In genomic region chr8:116872761-116873342, GRCm38 (mm10) we compare ENCODE assay signal across 10 mouse cellular contexts. TPM values are rescaled to one million over a fixed set of nuclear protein-coding genes. Genes with fewer than 3 reads are reported as not detected.
DNase-seq lines count a peak whose midpoint lies in the region; ATAC-seq and TF ChIP-seq lines count a peak whose summit lies in the region.
"Had no signal": no experiment of that assay in that cellular context is flagged by ENCODE, and none has a peak within 500 bp of the region (broad histone marks: within the 10 kb centered on the region; RNA-seq: fewer than 3 reads in every experiment).

No protein-coding gene starts in this region.

- no peaks in the 10 kb centered on the region for H3K36me3 ChIP-seq in intestine, postnatal 0 days (ENCODE audit: control insufficient read depth, insufficient read depth)
- no peaks in the 10 kb centered on the region for H3K36me3 ChIP-seq in intestine, embryonic 15.5 days
- no peaks in the 10 kb centered on the region for H3K36me3 ChIP-seq in hindbrain, embryonic 11.5 days (ENCODE audit: control insufficient read depth, insufficient read depth, low read length)
- H3K36me3 ChIP-seq: neural tube, embryonic 12.5 days had no signal

- H3K9me3 ChIP-seq in intestine, postnatal 0 days (ENCODE audit: control insufficient read depth): no peaks in the 10 kb centered on the region
- H3K9me3 ChIP-seq in intestine, embryonic 15.5 days: no peaks in the 10 kb centered on the region
- no peaks in the 10 kb centered on the region for H3K9me3 ChIP-seq in hindbrain, embryonic 11.5 days (ENCODE audit: control insufficient read depth, low read length)
- H3K9me3 ChIP-seq: neural tube, embryonic 12.5 days had no signal

- WGBS in intestine, postnatal 0 days: 63% methylated on average over 2 of the region's 2 CpGs
- WGBS in intestine, embryonic 15.5 days: 67% methylated on average over 2 of the region's 2 CpGs
- WGBS in hindbrain, embryonic 11.5 days: 64% methylated on average over 2 of the region's 2 CpGs

- no peak overlapping the region for H3K4me2 ChIP-seq in intestine, postnatal 0 days (replicated peaks; ENCODE audit: low read depth)
- no peak overlapping the region for H3K4me2 ChIP-seq in intestine, embryonic 15.5 days (replicated peaks)
- H3K4me2 ChIP-seq in hindbrain, embryonic 11.5 days (replicated peaks; ENCODE audit: low read depth, low read length): no peak overlapping the region
- H3K4me2 ChIP-seq: neural tube, embryonic 12.5 days had no signal

- H3K4me1 ChIP-seq in intestine, postnatal 0 days (replicated peaks; ENCODE audit: control insufficient read depth, insufficient read depth, low read length): no peaks in the 10 kb centered on the region
- H3K4me1 ChIP-seq in intestine, embryonic 15.5 days (replicated peaks): no peaks in the 10 kb centered on the region
- no peaks in the 10 kb centered on the region for H3K4me1 ChIP-seq in hindbrain, embryonic 11.5 days (replicated peaks; ENCODE audit: control insufficient read depth, insufficient read depth, low read length)
- H3K4me1 ChIP-seq: neural tube, embryonic 12.5 days had no signal

- no peak overlapping the region for H3K9ac ChIP-seq in intestine, postnatal 0 days (ENCODE audit: low read depth, low read length)
- H3K9ac ChIP-seq in intestine, embryonic 15.5 days: no peak overlapping the region
- no peak overlapping the region for H3K9ac ChIP-seq in hindbrain, embryonic 11.5 days (ENCODE audit: low read depth, low read length)
- H3K9ac ChIP-seq: neural tube, embryonic 12.5 days had no signal

- H3K27me3 ChIP-seq in intestine, postnatal 0 days (replicated peaks; ENCODE audit: control insufficient read depth, insufficient read depth, low read length): no peaks in the 10 kb centered on the region
- no peaks in the 10 kb centered on the region for H3K27me3 ChIP-seq in intestine, embryonic 15.5 days (replicated peaks)
- H3K27me3 ChIP-seq in hindbrain, embryonic 11.5 days (ENCODE audit: control insufficient read depth, insufficient read depth, low read length): no peaks in the 10 kb centered on the region
- H3K27me3 ChIP-seq: neural tube, embryonic 12.5 days had no signal

- no peak overlapping the region for H3K27ac ChIP-seq in intestine, postnatal 0 days (ENCODE audit: low read depth, low read length)
- H3K27ac ChIP-seq in intestine, embryonic 15.5 days: no peak overlapping the region
- H3K27ac ChIP-seq in hindbrain, embryonic 11.5 days (ENCODE audit: low read depth, low read length): no peak overlapping the region
- H3K27ac ChIP-seq: neural tube, embryonic 12.5 days had no signal

- peak; percentile 60 for TF ChIP-seq CTCF in intestine, postnatal 0 days (IDR thresholded peaks at IDR 0.05; ENCODE audit: low read depth)

- peak; percentile 33 for DNase-seq in adipocyte (ENCODE audit: low spot score)
- peak; percentile 21 to 23 for DNase-seq in layer of hippocampus, postnatal 36 days
- no peak for DNase-seq in hindbrain, embryonic 11.5 days (ENCODE audit: low spot score)
- DNase-seq in Muller cell, postnatal 12 days (ENCODE audit: inconsistent ontology term): no peak
- no peak for DNase-seq in frontal cortex, postnatal 10 days (ENCODE audit: low spot score in 2 of 2)
- DNase-seq: gastrocnemius, postnatal 25 days had no signal

- no peak for ATAC-seq in intestine, postnatal 0 days
- no peak for ATAC-seq in intestine, embryonic 15.5 days
- peak; percentile 45 for ATAC-seq in CD4-positive, CD25-positive, alpha-beta regulatory T cell, adult 4 months
- no peak for ATAC-seq in hindbrain, embryonic 11.5 days (ENCODE audit: low FRiP score)

- no peak overlapping the region for H3K4me3 ChIP-seq in intestine, postnatal 0 days (ENCODE audit: low read depth, low read length)
- H3K4me3 ChIP-seq in intestine, embryonic 15.5 days (replicated peaks): no peak overlapping the region
- H3K4me3 ChIP-seq in hindbrain, embryonic 11.5 days (ENCODE audit: low read depth, low read length): no peak overlapping the region
- H3K4me3 ChIP-seq: neural tube, embryonic 12.5 days had no signal

RNA-seq across cellular contexts. Expression of gene Cmc2, which starts 48.4 kb away (rescaled TPM):
- 50.7 and 58.0 TPM in 2 replicates for polyA plus RNA-seq in intestine, postnatal 0 days (2015; fragmentation: Nextera tagmentation; extraction: Ambion mirVana)
- polyA plus RNA-seq in intestine, embryonic 15.5 days (2015; fragmentation: Nextera tagmentation; extraction: Ambion mirVana): 73.1 and 79.8 TPM in 2 replicates
- 10 to 100 TPM; 36.3 to 38.5 TPM for polyA plus RNA-seq in CD4-positive, CD25-positive, alpha-beta regulatory T cell, adult 4 months (2017; shearing (Covaris generic))
- 10 to 100 TPM; 13.2 to 16.0 TPM for total RNA-seq in layer of hippocampus, postnatal 36 days (2021)
- 68.6 and 73.8 TPM in 2 replicates for polyA plus RNA-seq in hindbrain, embryonic 11.5 days (2014; fragmentation: Nextera tagmentation; extraction: Ambion mirVana)

RNA-seq across cellular contexts. Expression of gene Cenpn, which starts 48.7 kb away (rescaled TPM):
- polyA plus RNA-seq in intestine, postnatal 0 days (2015; fragmentation: Nextera tagmentation; extraction: Ambion mirVana): 4.7 and 5.7 TPM in 2 replicates
- 24.5 and 29.5 TPM in 2 replicates for polyA plus RNA-seq in intestine, embryonic 15.5 days (2015; fragmentation: Nextera tagmentation; extraction: Ambion mirVana)
- 1 to 10 TPM; 2.9 to 8.8 TPM for polyA plus RNA-seq in CD4-positive, CD25-positive, alpha-beta regulatory T cell, adult 4 months (2017; shearing (Covaris generic))
- 1 to 10 TPM; 1.0 to 1.4 TPM for total RNA-seq in layer of hippocampus, postnatal 36 days (2021)
- 45.8 and 49.2 TPM in 2 replicates for polyA plus RNA-seq in hindbrain, embryonic 11.5 days (2014; fragmentation: Nextera tagmentation; extraction: Ambion mirVana)

Comparison
In these comparisons a context has a peak if more than half of its experiments do, and no peak if none do; other contexts are left out.
1. DNase-seq: peak in adipocyte (single experiment) and layer of hippocampus, postnatal 36 days (2 of 2); none in hindbrain, embryonic 11.5 days (single experiment), Muller cell, postnatal 12 days (single experiment) and frontal cortex, postnatal 10 days (0 of 2).